Mouse (Mus musculus) neural tube, embryonic 12.5 days (tissue): ENCODE measurements around the gene Tox2. TPM values are rescaled to one million over a fixed set of nuclear protein-coding genes. Genes with fewer than 3 reads are reported as not detected.

Experiments
- ATAC-seq: fragments of 200-750 bp; cut with Nextera tagmentation; 2 replicates; pipeline ENCODE4 v1.8.0; 2017; ENCODE audit warnings: low read depth, mild to moderate bottlenecking, moderate TSS enrichment, moderate library complexity; ENCODE audit not compliant: low FRiP score
- H3K27ac ChIP-seq: fragments of 300-500 bp; sonication (generic); 2 replicates; pipeline ENCODE4 v1.5.1; 2016
- H3K27me3 ChIP-seq: fragments of 300-500 bp; sonication (generic); replicated peaks from 2 replicates; pipeline ENCODE4 v1.6.1; 2016; ENCODE audit warnings: mild to moderate bottlenecking
- H3K36me3 ChIP-seq: fragments of 300-500 bp; sonication (generic); 2 replicates; pipeline ENCODE4 v1.6.1; 2016; ENCODE audit warnings: mild to moderate bottlenecking
- H3K4me1 ChIP-seq: fragments of 300-500 bp; sonication (generic); 2 replicates; pipeline ENCODE4 v1.6.1; 2016
- H3K4me2 ChIP-seq: fragments of 300-500 bp; sonication (generic); replicated peaks from 2 replicates; pipeline ENCODE4 v1.6.1; 2016; ENCODE audit warnings: mild to moderate bottlenecking
- H3K4me3 ChIP-seq: fragments of 300-500 bp; sonication (generic); 2 replicates; pipeline ENCODE4 v1.5.1; 2016
- H3K9ac ChIP-seq: fragments of 300-500 bp; sonication (generic); 2 replicates; pipeline ENCODE4 v1.6.1; 2016; ENCODE audit warnings: mild to moderate bottlenecking
- H3K9me3 ChIP-seq: fragments of 300-500 bp; sonication (generic); 2 replicates; pipeline ENCODE4 v1.6.1; 2016; ENCODE audit warnings: mild to moderate bottlenecking
- WGBS: fragments of 180-500 bp; shearing (Covaris S2); methylation state at CpG from one replicate; pipeline ENCODE4 v1.1.7; 2016; 5-methylcytosine and 5-hydroxymethylcytosine counted together
- polyA plus RNA-seq: library from polyadenylated mRNA; unstranded; fragments of >200 nt; fragmentation: Nextera tagmentation; extraction: Ambion mirVana; gene quantifications from 2 replicates; pipeline ENCODE4 v1.2.1, GENCODE M21; 2016

Gene Tox2
- polyA plus RNA-seq, 1 experiment from 2014 or later, result 18.8 TPM

DNA sequence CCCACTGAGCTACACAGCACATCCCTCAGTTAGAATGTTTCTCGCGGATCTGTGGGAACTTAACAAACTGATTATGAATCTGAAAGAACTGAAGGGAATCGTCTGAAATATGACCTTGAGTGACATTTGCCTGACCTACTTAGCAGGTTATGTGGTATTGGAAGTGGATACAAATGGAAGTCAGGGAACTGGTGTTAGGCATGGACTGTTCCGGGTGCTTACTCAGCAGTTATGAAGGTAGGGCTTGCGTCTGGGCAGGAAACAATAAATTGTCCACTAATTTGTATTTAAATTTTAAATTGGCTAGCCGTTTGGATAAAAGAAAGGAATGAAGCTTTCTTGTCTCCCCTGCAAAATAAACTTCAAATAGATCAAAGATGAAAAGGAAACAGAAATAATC lies 10.4 kb upstream of the Tox2 start:
- Histone ChIP-seq H3K4me3 (no peak overlapping the region), H3K9ac (no peak overlapping the region), H3K4me1 (peaks cover 48% of the 10 kb centered on the region), H3K9me3 (no peaks in the 10 kb centered on the region), H3K4me2 (no peak overlapping the region), H3K27me3 (peaks cover 4% of the 10 kb centered on the region; the same call in 1 of the 2 replicates), H3K36me3 (no peaks in the 10 kb centered on the region), H3K27ac (no peak overlapping the region)
- 80% methylated on average over 6 of the region's 6 CpGs for WGBS
- no peak for ATAC-seq

DNA sequence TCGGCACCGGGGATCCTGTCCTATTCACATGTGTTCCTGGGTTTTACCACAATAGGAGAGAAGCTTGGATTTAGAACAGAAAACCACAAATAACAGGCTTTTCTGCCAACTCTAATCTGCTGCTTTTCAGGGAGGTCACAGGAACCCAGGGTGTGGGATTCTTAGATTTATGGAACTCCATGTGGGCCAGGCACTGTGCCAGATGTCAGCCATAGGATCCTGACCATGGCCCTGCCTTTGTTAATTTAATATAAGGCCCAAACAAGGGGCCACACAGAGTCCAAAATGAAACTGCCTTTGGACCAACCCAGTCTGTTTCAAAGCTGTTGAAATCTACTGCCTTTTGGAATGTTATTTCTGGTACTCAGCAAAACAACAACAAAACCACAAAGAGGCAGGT lies 8.9 kb upstream of the Tox2 start:
- 39% methylated on average over 2 of the region's 2 CpGs for WGBS
- ATAC-seq, result no peak
- H3K27ac ChIP-seq, result no peak overlapping the region
- no peak overlapping the region for H3K4me3 ChIP-seq
- 0 out of 2 replicates have a peak, but pooled peaks cover 4% of the 10 kb centered on the region for H3K27me3 ChIP-seq
- H3K9me3 ChIP-seq, result no peaks in the 10 kb centered on the region
- H3K4me2 ChIP-seq, result no peak overlapping the region
- H3K4me1 ChIP-seq, result peaks cover 47% of the 10 kb centered on the region
- no peak overlapping the region for H3K9ac ChIP-seq
- no peaks in the 10 kb centered on the region for H3K36me3 ChIP-seq

DNA sequence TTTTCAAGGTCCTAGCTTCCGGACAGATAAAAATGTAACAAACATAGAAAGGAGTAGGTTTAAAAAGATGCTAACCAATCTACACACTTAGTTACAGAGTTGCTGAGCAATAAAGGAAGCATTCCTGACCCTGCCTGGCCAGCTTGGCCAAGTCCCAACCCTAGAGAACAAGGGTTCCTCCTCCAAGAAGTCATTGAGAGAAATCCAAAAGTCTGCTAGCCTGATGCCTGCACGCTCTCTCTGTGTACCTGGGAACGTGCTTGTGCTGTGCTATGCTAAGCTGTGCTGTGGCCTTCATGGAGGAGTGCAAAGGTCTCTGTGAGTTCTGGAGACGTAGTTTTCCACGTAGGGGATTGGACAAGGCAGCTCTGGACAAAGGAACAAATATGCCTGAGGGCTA lies 8.4 kb upstream of the Tox2 start:
- Histone ChIP-seq H3K27me3 (0 out of 2 replicates have a peak, but pooled peaks cover 4% of the 10 kb centered on the region), H3K9ac (no peak overlapping the region), H3K9me3 (no peaks in the 10 kb centered on the region), H3K4me2 (no peak overlapping the region), H3K4me1 (peaks cover 44% of the 10 kb centered on the region), H3K36me3 (no peaks in the 10 kb centered on the region), H3K4me3 (no peak overlapping the region), H3K27ac (no peak overlapping the region)
- 69% methylated on average over 5 of the region's 5 CpGs for WGBS
- no peak for ATAC-seq

DNA sequence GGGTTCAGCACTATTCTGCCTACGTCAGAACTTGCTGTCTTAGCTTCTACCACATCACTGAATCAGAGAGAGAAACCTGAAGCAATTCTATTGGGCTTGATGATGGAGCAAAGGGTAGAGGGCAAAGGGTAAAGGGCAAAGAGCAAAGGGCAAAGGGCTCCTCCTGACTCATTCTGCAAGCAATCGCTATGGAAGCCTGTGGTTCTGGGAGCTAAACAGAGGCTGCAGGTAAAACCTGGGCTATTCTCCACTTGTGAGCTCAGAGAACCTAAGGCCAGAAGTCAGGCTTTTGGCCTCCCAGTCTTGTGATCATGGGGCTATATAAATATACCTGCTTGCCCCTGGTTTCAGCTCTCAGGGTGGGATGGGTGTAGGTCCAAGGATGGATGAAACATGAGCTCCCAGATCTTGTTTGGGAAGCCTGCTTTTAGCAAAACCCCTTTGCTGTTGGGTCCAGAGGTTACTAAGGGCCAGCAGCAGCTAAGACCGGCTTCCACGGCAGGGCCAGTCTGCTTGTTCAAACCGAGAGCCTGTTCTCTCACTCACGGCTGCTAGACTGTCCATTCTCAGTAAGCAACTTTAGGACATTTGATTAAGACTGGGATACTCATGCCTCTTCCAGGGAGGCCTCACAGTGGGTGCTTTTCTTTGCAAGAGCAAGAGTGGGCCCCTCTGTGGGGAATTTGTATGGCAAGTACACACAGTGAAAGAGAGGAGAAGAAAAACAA lies 7.7 kb upstream of the Tox2 start:
- peak overlapping the region; percentile 17; the same call in 1 of the 2 replicates for H3K27ac ChIP-seq
- H3K36me3 ChIP-seq, result no peaks in the 10 kb centered on the region
- no peak overlapping the region for H3K4me3 ChIP-seq
- 0 out of 2 replicates have a peak, but pooled peaks cover 4% of the 10 kb centered on the region for H3K27me3 ChIP-seq
- H3K9ac ChIP-seq, result no peak overlapping the region
- ATAC-seq, result peak; percentile 49
- H3K9me3 ChIP-seq, result no peaks in the 10 kb centered on the region
- H3K4me1 ChIP-seq, result peaks cover 36% of the 10 kb centered on the region
- 14% methylated on average over 6 of the region's 6 CpGs for WGBS
- H3K4me2 ChIP-seq, result peak overlapping the region; percentile 30

DNA sequence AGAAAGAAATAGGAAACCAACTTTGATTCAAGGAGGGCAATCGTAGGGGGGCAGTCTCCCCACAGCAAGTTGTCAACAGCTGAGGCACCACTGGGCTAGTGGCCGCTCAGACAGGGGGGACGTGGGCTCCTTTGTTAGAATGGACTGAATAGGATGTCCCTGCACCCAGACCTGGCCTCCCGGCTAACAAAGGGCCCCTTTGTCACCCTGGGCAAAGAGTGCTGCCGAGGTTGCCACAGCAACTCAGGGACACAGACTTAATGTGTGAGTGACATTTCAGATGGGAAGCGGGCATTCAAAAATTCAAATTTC lies 7.1 kb upstream of the Tox2 start:
- Histone ChIP-seq H3K4me2 (peak overlapping the region; percentile 30), H3K4me1 (peaks cover 31% of the 10 kb centered on the region), H3K4me3 (no peak overlapping the region), H3K27me3 (0 out of 2 replicates have a peak, but pooled peaks cover 4% of the 10 kb centered on the region), H3K9ac (no peak overlapping the region), H3K36me3 (no peaks in the 10 kb centered on the region), H3K9me3 (no peaks in the 10 kb centered on the region), H3K27ac (no peak overlapping the region)
- peak; percentile 86 for ATAC-seq
- 5% methylated on average over 6 of the region's 6 CpGs for WGBS

DNA sequence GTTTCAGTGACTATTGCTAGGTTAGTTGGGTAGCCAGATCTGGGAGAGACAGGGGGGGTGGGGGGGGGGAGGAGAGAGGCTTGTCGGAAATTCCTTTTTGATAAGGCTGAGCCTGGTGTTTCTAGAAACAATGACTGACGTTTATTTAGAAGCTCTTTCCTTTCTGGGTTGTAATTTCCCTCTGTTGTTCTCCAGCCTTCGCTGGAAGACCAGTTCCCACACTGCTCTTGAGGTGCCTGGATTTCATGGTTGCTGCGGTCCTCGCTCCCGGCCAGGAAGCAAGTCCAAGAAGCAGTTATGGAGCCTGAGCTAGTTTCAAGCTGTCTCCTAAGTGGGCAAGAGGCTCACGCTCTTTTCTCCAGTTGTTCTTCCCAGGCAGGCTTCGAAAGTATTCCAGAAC lies 1.0 kb upstream of the Tox2 start:
- no peak for ATAC-seq
- H3K9me3 ChIP-seq, result peaks cover 7% of the 10 kb centered on the region; the same call in 1 of the 2 replicates
- peaks cover 38% of the 10 kb centered on the region for H3K4me1 ChIP-seq
- H3K4me3 ChIP-seq, result no peak overlapping the region
- 40% methylated on average over 8 of the region's 8 CpGs for WGBS
- H3K4me2 ChIP-seq, result peak overlapping the region; percentile 88
- H3K9ac ChIP-seq, result no peak overlapping the region
- peaks cover 30% of the 10 kb centered on the region for H3K27me3 ChIP-seq
- H3K36me3 ChIP-seq, result no peaks in the 10 kb centered on the region
- no peak overlapping the region for H3K27ac ChIP-seq

DNA sequence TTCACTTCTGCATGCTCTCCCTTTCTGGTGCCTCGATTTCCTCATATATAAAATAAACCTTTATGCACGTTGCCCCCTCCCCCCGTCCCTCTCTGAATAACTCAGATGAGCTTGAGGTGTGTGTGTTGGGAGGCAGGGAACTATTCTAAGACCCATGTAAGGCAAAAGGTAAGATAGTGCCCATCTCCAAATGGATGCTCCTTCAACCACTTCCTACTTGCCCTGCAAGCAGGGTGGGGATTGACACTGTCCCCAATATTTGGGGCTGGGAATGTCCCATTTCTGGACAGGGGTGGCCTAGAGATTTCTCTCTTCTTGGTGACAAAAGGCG lies 407 bp upstream of the Tox2 start:
- WGBS, result 2% methylated on average over 4 of the region's 4 CpGs
- no peaks in the 10 kb centered on the region for H3K36me3 ChIP-seq
- peaks cover 30% of the 10 kb centered on the region for H3K27me3 ChIP-seq
- H3K27ac ChIP-seq, result no peak overlapping the region
- H3K9ac ChIP-seq, result peak overlapping the region; percentile 56
- peaks cover 7% of the 10 kb centered on the region; the same call in 1 of the 2 replicates for H3K9me3 ChIP-seq
- H3K4me1 ChIP-seq, result peaks cover 38% of the 10 kb centered on the region
- peak overlapping the region; percentile 88 for H3K4me2 ChIP-seq
- peak overlapping the region; percentile 53 for H3K4me3 ChIP-seq
- ATAC-seq, result peak; percentile 19; the same call in 1 of the 2 replicates

DNA sequence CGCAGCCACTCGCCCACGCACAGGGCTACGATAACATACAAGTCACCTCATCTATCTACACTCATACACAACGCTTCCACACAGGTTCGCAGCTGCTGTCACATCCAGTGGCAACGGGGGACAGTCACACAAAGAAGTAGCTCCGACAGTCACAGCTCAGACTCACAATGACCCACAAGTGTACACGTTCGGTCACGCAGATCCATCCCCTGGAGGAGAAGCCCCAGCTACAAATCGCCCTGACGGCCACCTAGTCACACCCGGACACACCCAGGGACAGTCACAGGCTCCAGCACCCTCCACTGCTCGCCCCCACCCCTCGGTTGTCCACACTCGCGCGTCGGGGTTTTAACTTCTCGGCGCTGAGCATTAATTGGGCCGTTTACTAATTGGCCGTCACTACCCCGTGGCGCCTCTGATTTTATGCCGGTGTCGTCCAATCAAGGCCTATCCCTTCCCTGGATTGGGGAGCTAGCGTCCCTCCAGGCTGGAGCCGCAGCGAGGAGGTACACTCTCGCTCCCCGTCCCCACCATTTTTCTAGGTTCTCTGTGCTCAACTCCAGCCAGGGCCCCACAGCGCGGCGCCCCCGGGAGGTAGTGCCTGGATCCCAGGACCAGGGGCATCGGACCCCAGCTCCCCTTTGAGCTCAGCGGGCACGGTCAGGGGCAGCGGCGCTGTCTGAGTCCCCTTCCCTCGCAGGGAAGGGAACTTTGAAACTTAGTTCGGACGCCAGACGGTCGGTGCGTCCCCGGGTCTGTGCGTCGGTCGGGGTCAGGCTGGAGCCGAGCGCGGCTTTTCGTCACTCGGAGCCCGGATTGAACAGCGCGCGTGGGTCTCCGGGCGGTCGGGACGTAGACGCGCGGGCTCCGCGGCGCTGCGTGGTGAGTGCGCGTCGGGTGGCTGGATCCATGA lies 966 bp downstream of the Tox2 start:
- Histone ChIP-seq H3K4me2 (peak overlapping the region; percentile 88), H3K4me1 (peaks cover 38% of the 10 kb centered on the region), H3K27ac (0 out of 2 replicates have a peak overlapping the region, but pooled peaks have one; percentile 42), H3K36me3 (no peaks in the 10 kb centered on the region), H3K9me3 (peaks cover 7% of the 10 kb centered on the region; the same call in 1 of the 2 replicates), H3K4me3 (peak overlapping the region; percentile 53), H3K9ac (peak overlapping the region; percentile 69), H3K27me3 (peaks cover 30% of the 10 kb centered on the region)
- peak; percentile 41 for ATAC-seq
- WGBS, result 1% methylated on average over 75 of the region's 75 CpGs

DNA sequence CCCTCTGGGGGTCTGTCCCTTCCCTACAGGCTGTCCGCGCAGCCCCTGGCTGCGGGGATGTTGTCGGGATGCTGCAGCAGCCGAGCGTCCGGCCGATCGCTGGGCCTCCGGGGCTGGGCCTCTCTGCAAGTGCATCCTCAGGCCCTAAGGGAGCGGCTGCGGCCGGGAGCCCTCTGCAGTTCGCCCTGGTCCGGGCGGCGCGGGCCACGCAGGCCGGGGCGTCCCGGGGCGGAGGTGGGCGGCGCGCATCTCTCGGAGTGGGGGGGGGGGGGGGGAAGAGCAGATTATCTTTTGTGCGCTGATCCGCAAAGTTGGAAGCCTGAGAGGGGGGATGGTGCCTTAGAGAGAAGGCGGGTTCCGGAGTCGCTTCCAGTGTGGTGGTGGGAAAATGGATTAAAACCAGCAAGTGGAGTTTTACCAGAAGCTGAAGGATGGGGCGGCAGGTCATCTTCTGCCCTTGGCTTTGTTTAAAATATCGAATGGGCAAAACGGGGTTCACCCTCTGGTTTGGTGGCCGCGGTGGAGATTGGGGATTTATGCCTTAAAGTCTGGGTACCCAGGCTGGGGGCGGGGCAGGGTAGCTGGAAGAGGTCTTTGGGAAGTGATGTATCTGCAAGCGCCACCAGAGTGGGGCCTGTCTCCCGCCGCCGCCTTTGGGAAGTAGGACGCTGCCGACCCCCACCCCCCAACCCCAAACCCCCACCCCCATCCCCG lies 1.8 kb downstream of the Tox2 start:
- peak; percentile 31 for ATAC-seq
- H3K4me2 ChIP-seq, result peak overlapping the region; percentile 88
- H3K27ac ChIP-seq, result 0 out of 2 replicates have a peak overlapping the region, but pooled peaks have one; percentile 42
- H3K4me3 ChIP-seq, result peak overlapping the region; percentile 53
- H3K9ac ChIP-seq, result peak overlapping the region; percentile 69
- peaks cover 38% of the 10 kb centered on the region for H3K4me1 ChIP-seq
- under 1% methylated on average over 41 of the region's 45 CpGs for WGBS
- peaks cover 30% of the 10 kb centered on the region for H3K27me3 ChIP-seq
- H3K36me3 ChIP-seq, result no peaks in the 10 kb centered on the region
- H3K9me3 ChIP-seq, result peaks cover 7% of the 10 kb centered on the region; the same call in 1 of the 2 replicates

DNA sequence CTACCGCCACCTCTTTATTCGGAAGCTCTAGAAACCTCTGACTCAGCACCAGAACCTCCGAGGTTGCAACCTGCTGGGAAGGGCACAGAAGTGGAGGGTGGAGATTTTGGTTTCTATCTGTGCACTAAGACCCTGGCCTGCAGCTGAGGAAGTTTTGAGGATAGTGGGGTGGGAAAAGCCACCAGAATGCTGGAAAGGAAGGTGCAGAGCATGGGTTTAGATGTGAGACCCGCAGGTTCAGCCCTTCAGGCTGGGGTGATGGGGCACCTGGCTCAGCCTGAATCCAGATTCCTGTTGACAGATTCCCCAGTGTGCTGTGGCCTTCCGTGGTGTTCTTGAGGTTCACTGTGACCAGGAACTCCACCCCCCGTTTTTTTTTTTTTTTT lies 2.3 kb downstream of the Tox2 start:
- Histone ChIP-seq H3K9ac (peak overlapping the region; percentile 69; the same call in 1 of the 2 replicates), H3K27ac (no peak overlapping the region), H3K9me3 (peaks cover 7% of the 10 kb centered on the region; the same call in 1 of the 2 replicates), H3K4me3 (peak overlapping the region; percentile 53), H3K27me3 (peaks cover 30% of the 10 kb centered on the region), H3K4me1 (peaks cover 38% of the 10 kb centered on the region), H3K36me3 (no peaks in the 10 kb centered on the region), H3K4me2 (peak overlapping the region; percentile 88)
- ATAC-seq, result no peak
- 4% methylated on average over 6 of the region's 6 CpGs for WGBS

DNA sequence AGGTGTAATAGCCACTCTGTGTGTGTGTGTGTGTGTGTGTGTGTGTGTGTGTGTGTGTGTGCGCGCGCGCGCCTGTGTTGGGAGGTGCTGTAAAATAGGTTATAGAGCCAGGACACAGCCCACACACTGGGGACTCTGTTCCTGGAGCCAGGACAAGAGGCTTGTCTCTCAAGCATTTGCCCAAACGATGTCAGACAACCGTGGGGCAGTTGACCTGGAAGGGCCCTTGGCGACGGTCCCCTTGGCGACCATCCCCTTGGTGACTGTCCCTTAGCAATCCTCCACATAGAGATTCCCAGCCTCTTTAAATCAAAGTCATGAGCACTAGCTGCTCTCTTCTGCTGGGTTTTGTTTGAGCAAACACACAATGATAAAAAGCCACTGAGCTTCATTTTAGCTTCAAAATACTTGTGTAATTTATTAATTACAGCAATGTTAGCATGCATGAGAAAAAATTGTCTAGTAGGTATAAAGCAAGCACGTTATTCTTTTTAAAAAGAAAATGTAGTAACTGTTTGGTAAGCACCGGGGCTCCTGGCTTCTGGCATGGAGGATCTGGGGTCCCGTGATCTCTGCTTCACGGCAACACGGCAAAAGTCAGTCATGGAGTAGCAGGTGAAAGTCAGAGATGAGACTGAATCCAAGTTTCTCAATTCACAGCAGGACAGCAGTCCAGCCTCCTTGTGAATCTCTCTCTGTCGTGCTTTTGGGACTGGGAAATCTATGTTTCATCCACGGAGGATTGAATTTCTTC lies 3.0 kb downstream of the Tox2 start:
- Histone ChIP-seq H3K4me3 (no peak overlapping the region), H3K4me2 (peak overlapping the region; percentile 88), H3K27me3 (peaks cover 30% of the 10 kb centered on the region), H3K27ac (no peak overlapping the region), H3K9me3 (peaks cover 7% of the 10 kb centered on the region; the same call in 1 of the 2 replicates), H3K9ac (no peak overlapping the region), H3K36me3 (no peaks in the 10 kb centered on the region), H3K4me1 (peaks cover 38% of the 10 kb centered on the region)
- 0 out of 2 replicates have a peak, but pooled peaks have one; percentile 15 for ATAC-seq
- WGBS, result 14% methylated on average over 17 of the region's 17 CpGs
